Mouse (Mus musculus): ENCODE results near the gene Tnfsf18.

Tnfsf18 gene

GRCm38 (mm10) chr1:161494343-161494742 is at the start of gene Tnfsf18:
Gene Tnfsf18 (plus strand): TSS chr1:161494655.
- no peak for DNase-seq

GRCm38 (mm10) chr1:161444858-161445257 is 49.6 kb upstream of the Tnfsf18 start:
- DNase-seq: no peak

GRCm38 (mm10) chr1:161451683-161452245 is 42.7 kb upstream of the Tnfsf18 start:
- no peak for DNase-seq

- DNase-seq: no peak
Measured at GRCm38 (mm10) chr1:161452250-161452649, 42.2 kb upstream of the Tnfsf18 start.

- DNase-seq: no peak
Measured at GRCm38 (mm10) chr1:161463388-161464085, 30.9 kb upstream of the Tnfsf18 start.

- DNase-seq: no peak
Measured at GRCm38 (mm10) chr1:161477221-161477620, 17.2 kb upstream of the Tnfsf18 start.

- DNase-seq: no peak
Measured at GRCm38 (mm10) chr1:161479854-161480253, 14.6 kb upstream of the Tnfsf18 start.

GRCm38 (mm10) chr1:161482211-161482610 is 12.2 kb upstream of the Tnfsf18 start:
- no peak for DNase-seq

GRCm38 (mm10) chr1:161487069-161487468 is 7.4 kb upstream of the Tnfsf18 start:
- no peak for DNase-seq

- DNase-seq: no peak
Measured at GRCm38 (mm10) chr1:161491766-161492165, 2.7 kb upstream of the Tnfsf18 start.

GRCm38 (mm10) chr1:161496866-161497645 is 2.6 kb downstream of the Tnfsf18 start:
- no peak for DNase-seq

GRCm38 (mm10) chr1:161500114-161500810 is 5.8 kb downstream of the Tnfsf18 start:
- DNase-seq: no peak

GRCm38 (mm10) chr1:161500811-161501146 is 6.3 kb downstream of the Tnfsf18 start:
- no peak for DNase-seq

GRCm38 (mm10) chr1:161506317-161506716 is 11.9 kb downstream of the Tnfsf18 start:
- DNase-seq: no peak

- DNase-seq: no peak
Measured at GRCm38 (mm10) chr1:161507623-161508047, 13.2 kb downstream of the Tnfsf18 start.

GRCm38 (mm10) chr1:161517355-161517754 is 22.9 kb downstream of the Tnfsf18 start:
- DNase-seq: no peak

- no peak for DNase-seq
Measured at GRCm38 (mm10) chr1:161520223-161520622, 25.8 kb downstream of the Tnfsf18 start.

- no peak for DNase-seq
Measured at GRCm38 (mm10) chr1:161528173-161528572, 33.7 kb downstream of the Tnfsf18 start.

GRCm38 (mm10) chr1:161550596-161551095 is 56.2 kb downstream of the Tnfsf18 start:
- DNase-seq: no peak

- no peak for DNase-seq
Measured at GRCm38 (mm10) chr1:161552098-161552497, 57.6 kb downstream of the Tnfsf18 start.

Data from thymus, adult 18-20 months (tissue).